Mouse (Mus musculus) testis, adult 2 months (tissue): ENCODE results near the gene Trim40.

Experiments
- CTCF ChIP-seq: fragments of 200-500 bp; IDR thresholded peaks from 2 replicates; pipeline ENCODE4 v1.5.1; 2012; ENCODE audit warnings: low read depth, mild to moderate bottlenecking, inconsistent platforms, low read length, moderate library complexity; ENCODE audit not compliant: control insufficient read depth, insufficient read depth, insufficient replicate concordance
- POLR2A ChIP-seq: fragments of 200-500 bp; IDR thresholded peaks from 2 replicates; pipeline ENCODE4 v1.6.1; 2012; ENCODE audit warnings: low read depth, mild to moderate bottlenecking, inconsistent platforms, low read length, moderate library complexity; ENCODE audit not compliant: control insufficient read depth

DNA sequence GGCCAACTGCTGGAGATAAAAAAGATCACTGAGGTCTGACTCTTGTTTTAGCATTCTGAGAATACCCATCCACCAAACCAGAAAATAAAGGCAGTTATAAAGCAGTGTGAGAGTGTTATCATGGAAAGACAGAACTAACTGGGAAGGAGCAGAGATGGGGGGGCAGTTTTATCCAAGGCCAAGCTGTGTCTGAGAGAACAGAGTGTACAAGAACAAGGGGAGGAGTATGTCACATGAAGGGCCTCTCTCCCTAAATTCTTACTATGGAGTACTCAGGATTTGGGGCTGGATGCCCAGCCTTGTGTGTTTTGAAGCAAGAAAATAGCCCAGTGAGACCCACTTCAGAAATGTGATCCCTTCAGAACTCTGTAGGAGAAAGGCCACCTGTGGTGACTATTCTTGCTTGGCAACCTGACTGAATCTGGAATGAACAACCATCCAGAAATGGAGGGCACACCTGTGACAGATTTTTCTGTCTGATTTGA is 48.9 kb downstream of the Trim40 start:
- TF ChIP-seq POLR2A, result no peak
- TF ChIP-seq CTCF, result no peak
